Mouse (Mus musculus): ENCODE results near the gene Gm20388. TPM values are rescaled to one million over a fixed set of nuclear protein-coding genes. Genes with fewer than 3 reads are reported as not detected.

The Gm20388 gene
- total RNA-seq, 2 experiments from 2014 or later = 2.2 to 7.6 TPM

DNA sequence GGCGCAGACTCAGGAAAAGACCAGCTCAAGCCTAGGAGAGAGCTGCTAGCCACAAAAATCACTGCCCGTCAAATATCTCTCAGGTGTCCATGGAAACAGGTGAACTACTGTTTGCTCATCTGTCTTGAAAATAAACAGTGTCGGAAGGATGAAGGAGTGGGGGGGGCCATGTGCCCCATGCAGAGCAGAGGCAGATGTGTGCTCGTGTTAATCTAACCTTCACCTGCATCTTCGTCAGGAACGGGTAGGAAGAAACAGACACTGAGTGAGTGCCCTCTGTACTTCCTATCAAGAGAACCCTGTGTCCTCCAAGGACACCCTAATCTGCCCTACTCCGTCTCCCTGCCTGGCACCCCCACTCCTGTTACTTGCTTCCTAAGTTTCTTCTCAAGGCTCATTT, 1941.1 kb downstream of the Gm20388 start:
- Histone ChIP-seq H3K27ac (peak overlapping the region; percentile 66), H3K4me3 (no peak overlapping the region)
- no peak for DNase-seq (ENCODE audit: low spot score in 2 of 2)
- TF ChIP-seq CTCF (conservative IDR thresholded peaks at IDR 0.05) = no peak

DNA sequence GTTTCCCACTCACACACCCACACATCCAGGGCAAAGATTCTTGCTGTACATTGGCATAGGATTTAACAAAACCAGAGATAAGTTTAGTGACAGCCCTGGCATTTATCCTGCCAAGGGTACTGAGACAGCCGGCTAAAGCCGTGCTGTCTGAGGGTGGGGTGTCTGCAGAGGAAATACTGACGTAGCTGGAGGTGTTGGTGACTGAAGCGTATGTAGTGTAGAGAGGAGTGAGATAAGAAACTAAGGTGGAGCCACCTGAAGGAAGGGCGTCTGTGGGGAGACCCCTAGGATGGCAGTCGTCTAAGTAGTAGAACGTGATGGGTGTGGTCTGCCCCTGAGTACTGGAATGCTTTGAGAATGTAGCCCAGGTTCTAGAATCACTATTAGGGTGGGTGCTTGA, 1941.8 kb downstream of the Gm20388 start:
- TF ChIP-seq CTCF (conservative IDR thresholded peaks at IDR 0.05) = no peak
- Histone ChIP-seq H3K4me3 (no peak overlapping the region), H3K27ac (no peak overlapping the region)
- DNase-seq (ENCODE audit: low spot score in 2 of 2) = no peak

DNA sequence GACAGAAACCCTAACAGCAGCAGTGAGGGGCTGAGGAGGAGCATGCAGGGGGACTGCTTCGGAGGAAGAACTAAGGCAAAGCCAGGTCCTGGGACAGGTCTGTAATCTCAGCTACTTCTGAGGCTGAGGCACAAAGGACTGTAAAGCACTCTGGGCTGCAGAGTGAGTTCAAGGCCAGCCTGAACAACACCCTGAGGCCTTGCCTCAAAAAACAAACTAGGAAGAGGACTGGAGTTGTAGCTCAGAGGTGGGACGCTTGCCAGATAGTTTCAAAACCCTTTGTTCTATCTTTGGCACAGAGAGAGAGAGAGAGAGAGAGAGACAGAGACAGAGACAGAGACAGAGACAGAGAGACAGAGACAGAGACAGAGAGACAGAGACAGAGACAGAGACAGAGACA, 1942.9 kb downstream of the Gm20388 start:
- DNase-seq (ENCODE audit: low spot score in 2 of 2) = no peak
- no peak for TF ChIP-seq CTCF (conservative IDR thresholded peaks at IDR 0.05)
- Histone ChIP-seq H3K4me3 (no peak overlapping the region), H3K27ac (no peak overlapping the region)

DNA sequence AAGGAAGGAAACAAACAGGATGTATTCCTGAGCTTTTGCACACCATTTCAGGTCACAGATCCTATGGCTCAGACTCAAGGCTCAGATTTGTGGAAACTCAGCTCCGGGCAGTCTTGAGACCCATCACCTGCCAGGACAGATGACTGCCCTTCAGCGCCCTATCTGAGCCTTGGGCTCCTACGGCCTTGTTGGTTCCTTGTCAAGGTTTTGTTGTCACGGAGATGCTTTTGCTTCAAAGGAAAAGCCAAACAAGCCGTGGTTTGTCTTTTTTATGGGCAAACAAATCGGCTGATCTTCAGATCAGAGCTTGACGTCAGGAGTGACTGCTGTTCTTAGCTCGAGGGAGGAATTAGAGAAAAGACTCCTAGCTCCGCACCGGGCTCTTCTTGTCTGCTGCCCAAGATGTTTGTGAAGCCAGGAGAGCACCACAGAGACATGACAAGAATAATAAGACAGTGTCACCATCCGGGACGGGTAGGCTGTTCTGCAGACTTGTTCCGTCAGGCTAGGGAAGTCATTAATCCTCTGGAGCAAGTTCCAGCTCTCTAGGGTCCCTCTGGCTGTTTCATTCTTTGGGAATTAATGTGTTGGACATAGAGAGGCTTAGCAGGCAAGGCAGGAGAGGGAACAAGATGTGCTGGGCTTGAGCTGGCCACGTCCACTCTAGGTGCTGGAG, 1945.6 kb downstream of the Gm20388 start:
- Histone ChIP-seq H3K27ac (no peak overlapping the region), H3K4me3 (no peak overlapping the region)
- DNase-seq (ENCODE audit: low spot score in 2 of 2) = no peak
- TF ChIP-seq CTCF (conservative IDR thresholded peaks at IDR 0.05) = no peak

DNA sequence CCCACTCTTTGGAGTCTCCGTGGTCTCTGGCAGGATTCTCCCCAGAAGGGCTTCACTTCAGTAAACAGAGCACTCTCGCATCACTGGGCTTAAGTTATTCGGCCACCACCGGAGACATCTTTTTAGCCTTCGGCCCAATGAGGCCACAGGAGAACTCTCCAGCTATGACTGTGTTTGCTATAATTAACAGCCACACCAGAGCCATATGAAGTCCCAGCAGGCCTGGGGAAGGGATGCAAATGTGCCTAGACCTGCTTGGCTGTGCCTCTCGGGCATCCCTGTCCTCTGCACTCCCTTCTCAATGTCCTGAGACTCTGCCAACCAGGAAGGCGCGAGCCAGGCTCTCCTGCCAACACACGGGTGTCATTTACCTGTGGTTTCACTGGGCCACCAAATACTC, 1946.7 kb downstream of the Gm20388 start:
- TF ChIP-seq CTCF (conservative IDR thresholded peaks at IDR 0.05) = no peak
- Histone ChIP-seq H3K4me3 (no peak overlapping the region), H3K27ac (no peak overlapping the region)
- no peak for DNase-seq (ENCODE audit: low spot score in 2 of 2)

DNA sequence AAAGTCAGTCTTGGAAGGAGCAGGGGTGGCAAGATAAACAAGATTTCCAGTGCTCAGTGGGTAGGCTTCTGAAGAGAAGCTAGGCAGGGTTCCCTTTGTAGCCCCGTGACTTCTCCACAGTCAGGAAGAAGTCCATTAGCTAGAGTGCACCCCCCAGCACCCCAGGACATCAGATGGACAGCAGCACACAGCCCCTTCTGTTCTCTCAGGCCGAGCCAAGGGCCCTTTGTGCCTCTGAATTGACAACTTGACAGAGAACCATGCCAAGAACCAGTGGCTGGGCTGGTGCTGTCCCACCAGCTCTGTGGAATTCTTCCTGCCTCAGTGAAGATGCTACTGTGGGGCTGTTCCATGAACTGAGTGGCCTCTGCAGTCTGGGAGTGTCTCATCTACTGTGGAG, 1947.1 kb downstream of the Gm20388 start:
- no peak for DNase-seq (ENCODE audit: low spot score in 2 of 2)
- no peak overlapping the region for H3K4me3 ChIP-seq
- TF ChIP-seq CTCF (conservative IDR thresholded peaks at IDR 0.05) = no peak
- H3K27ac ChIP-seq = no peak overlapping the region

DNA sequence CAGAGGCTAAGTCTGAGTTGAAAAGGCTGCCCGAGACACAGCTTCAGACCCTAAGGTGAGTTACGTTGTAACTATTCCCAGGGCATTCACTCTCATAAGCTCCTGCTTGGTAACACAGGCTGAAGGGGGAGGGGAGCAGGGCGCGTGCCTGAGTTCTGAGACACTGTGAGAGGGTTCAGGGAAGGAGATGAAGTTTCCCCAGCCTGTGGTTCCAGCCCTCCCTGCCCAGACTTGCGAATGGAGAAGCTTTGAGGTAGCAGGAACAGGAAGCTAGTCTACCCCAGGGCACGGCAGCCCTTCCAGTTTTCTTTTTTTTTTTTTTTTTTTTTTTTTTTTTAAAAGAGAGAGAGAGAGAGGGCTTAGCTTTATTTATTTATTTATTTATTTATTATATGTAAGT, 1950.6 kb downstream of the Gm20388 start:
- Histone ChIP-seq H3K4me3 (no peak overlapping the region), H3K27ac (no peak overlapping the region)
- TF ChIP-seq CTCF (conservative IDR thresholded peaks at IDR 0.05) = no peak
- DNase-seq (ENCODE audit: low spot score in 2 of 2) = no peak

DNA sequence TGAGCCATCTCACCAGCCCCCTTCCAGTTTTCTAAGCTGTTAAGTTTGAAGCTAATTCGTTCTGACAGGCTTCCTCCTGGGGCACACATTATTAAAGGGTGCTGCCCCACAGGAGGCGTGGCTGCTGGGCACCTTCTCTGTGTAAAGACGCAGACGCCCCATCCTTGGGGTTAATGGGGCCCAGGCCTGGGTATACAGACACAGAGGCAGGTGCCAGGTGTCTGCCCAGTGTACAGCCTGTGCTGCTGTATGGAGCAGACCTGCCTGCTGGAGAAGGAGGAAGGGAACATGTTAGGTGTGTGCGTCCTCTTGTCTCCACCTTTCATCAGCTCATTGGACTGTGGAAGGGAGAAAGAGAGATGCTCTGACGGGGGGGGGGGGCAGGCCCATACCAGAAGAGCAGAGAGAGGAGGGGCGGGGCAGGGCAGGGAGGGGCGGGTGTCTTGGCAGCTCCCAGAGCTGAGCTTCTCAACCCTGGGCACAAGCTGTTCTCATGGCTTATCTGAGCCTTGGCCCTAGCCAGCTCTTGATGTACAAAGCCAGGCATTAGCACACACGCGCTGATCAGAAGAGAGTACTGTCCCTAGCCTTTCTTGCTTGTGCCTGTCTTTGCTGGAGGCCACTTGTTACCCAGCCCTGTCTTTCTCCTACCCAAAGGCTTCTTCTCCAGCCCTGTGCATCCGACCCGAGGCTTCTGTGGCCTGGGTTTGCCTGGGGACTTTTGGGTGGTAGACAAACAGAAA, 1951.3 kb downstream of the Gm20388 start:
- H3K4me3 ChIP-seq = no peak overlapping the region
- TF ChIP-seq CTCF (conservative IDR thresholded peaks at IDR 0.05) = no peak
- H3K27ac ChIP-seq = no peak overlapping the region
- no peak for DNase-seq (ENCODE audit: low spot score in 2 of 2)

DNA sequence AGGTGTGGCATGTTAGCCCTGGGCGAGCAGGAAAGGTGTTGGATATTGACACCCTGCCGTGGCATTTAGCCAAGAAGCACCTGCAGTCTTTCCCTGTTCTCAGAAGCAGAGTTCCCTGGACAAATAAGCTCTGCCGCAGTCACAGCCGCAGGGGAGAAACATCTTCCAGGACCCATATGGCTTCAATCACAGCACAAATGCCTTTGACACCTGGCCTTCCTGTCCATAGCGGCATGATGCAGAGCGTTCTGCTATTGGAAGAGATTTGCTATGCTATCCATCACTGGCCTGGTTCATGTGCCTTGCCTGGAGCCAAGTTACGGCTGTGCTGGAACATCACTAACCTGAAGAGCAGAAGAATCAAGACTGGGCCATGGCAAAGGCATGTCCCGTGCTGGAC, 1954.7 kb downstream of the Gm20388 start:
- no peak for DNase-seq (ENCODE audit: low spot score in 2 of 2)
- no peak overlapping the region for H3K27ac ChIP-seq
- H3K4me3 ChIP-seq = no peak overlapping the region
- TF ChIP-seq CTCF (conservative IDR thresholded peaks at IDR 0.05) = no peak

DNA sequence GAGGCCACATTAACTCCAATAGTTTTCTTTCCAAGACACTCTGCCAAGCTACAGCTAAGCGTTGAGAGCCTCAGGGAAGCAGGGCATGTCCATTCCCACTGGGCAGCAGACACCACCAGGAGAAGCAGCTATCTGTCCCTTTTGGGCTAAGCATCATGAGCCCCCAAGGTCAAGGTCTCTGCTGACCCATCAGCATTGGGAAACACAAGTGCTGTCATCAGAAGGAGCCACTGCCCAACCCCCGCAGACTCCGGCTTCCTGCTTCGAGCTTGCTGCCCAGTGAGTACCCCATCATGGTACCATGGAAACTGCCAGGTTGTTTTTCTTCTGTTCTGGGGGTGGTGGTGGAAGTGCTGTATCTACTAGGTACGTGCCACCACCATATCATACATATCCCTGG, 1957.6 kb downstream of the Gm20388 start:
- Histone ChIP-seq H3K27ac (no peak overlapping the region), H3K4me3 (no peak overlapping the region)
- DNase-seq (ENCODE audit: low spot score in 2 of 2) = no peak
- no peak for TF ChIP-seq CTCF (conservative IDR thresholded peaks at IDR 0.05)

DNA sequence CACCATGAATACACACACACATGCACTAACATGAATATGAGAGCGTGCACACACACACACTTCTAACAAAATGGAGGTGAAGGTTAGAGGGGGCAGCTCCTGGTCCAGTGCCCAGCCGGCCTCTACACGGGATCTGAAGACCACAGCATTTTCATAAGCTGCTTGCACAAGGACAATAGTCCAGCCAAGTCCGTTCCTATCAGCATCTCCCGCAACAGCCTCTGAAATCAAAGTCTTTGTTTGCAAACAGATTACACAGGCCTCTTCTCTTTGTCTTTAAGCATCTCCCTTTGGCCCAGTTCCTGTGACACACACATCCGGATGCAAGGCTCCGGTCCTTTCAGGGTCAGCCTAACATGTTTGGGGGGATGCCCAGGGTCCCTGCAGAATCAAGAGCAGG, 1958.3 kb downstream of the Gm20388 start:
- TF ChIP-seq CTCF (conservative IDR thresholded peaks at IDR 0.05) = no peak
- no peak for DNase-seq (ENCODE audit: low spot score in 2 of 2)
- no peak overlapping the region for H3K27ac ChIP-seq
- H3K4me3 ChIP-seq = no peak overlapping the region

DNA sequence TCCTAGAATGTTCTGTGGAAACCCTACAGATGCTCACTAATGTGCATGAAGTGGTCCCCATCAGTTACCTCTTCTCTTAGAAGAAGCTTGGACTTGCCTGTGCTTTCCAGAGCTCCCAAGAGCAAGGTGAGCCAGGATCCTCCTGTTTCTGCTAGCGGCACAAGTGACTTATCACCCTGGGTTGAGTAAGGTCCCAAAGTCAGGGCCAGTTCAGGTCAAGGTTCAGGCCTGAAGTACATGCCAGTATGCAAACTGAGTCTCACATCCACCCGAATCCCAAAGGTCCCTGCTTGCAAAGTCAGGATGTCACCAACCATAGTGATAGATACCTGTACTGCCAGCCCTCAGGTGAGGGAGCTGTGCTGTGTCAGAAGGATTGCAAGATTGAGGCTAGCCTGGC, 1959.5 kb downstream of the Gm20388 start:
- H3K27ac ChIP-seq = no peak overlapping the region
- DNase-seq (ENCODE audit: low spot score in 2 of 2) = no peak
- no peak overlapping the region for H3K4me3 ChIP-seq
- TF ChIP-seq CTCF (conservative IDR thresholded peaks at IDR 0.05) = no peak

DNA sequence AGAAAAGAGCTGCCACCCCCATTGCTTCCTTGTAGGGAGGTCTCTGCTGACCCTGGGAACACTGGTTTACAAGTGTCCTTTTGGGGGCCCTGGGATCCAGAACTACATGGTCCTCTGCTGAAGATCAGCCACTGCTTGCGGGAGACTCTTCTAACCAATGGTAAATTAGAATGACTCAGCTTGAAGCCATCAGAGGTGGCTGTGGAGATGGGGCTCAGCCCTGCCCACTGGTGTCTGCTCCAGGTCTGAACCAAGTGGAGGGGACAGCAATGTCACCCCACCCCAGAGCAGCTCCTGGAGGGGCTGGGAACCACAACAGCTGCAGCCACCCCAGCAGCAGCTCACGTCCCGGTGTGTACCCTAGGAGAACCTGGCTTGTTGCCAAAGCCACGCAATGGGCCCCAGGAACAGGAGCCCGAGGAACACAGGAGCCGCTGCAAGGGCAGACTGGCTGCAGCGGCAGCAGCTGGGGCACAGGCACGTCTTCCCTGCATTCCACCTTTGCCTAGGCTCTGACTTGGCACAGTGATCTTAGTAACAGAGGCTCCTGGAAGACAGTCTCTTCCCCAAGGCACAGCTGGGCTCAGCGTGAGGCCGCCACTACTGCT, 1961.3 kb downstream of the Gm20388 start:
- H3K27ac ChIP-seq = no peak overlapping the region
- DNase-seq (ENCODE audit: low spot score in 2 of 2) = no peak
- TF ChIP-seq CTCF (conservative IDR thresholded peaks at IDR 0.05) = no peak
- H3K4me3 ChIP-seq = no peak overlapping the region

DNA sequence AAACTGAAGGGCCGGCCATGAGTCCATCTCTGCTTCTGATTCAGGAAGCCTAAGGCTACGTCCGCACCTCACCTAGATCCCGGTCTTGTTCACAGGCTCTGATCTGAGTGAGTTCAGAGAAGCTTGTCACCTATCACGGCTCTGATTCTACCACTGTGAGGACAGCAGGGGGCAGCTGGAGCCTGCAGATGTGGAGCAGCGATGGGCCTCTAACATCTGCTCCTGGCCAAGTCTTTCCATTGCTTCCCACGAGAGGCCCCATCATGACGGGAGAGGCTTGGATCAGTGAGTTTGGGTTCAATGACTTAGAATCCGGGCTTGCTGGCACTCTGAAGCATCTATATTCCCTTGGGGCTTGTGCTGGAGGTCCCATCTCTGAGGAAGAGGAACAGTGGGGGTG, 1963.4 kb downstream of the Gm20388 start:
- DNase-seq (ENCODE audit: low spot score in 2 of 2) = no peak
- Histone ChIP-seq H3K27ac (no peak overlapping the region), H3K4me3 (no peak overlapping the region)
- peak; percentile 74 for TF ChIP-seq CTCF (conservative IDR thresholded peaks at IDR 0.05)
